Mouse (Mus musculus) brain, embryonic 18.5 days (tissue): ENCODE results near the gene Tacc3.

Experiments used
- DNase-seq: peaks from one replicate; pipeline ENCODE4 v3.0.0-alpha.2; 2012; ENCODE audit warnings: low read depth, low spot score

Tacc3 gene

GRCm38 (mm10) chr5:33722266-33723018 lies 64.5 kb downstream of the Tacc3 start:
- no peak for DNase-seq

- no peak for DNase-seq
Observed at GRCm38 (mm10) chr5:33723019-33723640, 65.2 kb downstream of the Tacc3 start.

DNA sequence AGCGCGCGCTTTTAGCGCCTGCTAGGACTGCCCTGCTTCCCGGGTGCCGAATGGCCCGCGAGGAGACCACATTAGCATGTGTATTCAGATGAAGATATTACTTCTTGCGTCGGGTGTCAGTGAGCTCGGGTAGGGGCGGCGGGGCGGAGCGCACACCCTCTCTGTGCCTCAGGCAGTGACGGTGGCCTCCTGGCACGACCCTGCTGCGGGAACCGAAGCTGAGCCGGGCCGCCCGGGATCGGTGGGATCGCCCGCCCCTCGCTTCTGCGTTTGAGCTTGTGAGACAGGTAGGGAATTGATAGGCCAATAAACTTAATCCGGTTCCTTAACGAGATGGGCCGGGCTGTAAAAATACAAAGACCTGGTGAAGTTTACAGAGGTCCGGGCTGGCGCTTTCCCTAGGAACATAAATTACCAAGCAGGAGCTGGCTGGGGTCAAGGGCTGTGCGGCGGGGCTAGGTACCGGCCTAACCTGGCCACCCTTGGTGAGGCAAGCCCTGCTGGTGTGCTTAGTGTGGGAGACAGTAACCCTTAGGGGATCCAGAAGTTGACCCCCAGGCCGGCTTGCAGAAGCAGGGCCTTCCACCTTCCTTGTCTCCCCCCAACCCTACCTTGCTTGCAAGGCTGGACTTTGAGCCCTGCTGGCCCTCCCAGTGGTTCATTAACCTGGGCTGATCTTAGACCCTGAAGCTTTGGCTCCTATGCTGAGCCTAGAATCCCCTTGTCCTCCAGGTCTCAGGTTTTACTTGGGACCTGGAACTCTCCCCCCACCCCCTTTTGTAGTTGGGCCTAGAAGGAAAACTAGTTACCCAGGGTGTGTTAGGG lies 65.9 kb downstream of the Tacc3 start:
- DNase-seq, result no peak

DNA sequence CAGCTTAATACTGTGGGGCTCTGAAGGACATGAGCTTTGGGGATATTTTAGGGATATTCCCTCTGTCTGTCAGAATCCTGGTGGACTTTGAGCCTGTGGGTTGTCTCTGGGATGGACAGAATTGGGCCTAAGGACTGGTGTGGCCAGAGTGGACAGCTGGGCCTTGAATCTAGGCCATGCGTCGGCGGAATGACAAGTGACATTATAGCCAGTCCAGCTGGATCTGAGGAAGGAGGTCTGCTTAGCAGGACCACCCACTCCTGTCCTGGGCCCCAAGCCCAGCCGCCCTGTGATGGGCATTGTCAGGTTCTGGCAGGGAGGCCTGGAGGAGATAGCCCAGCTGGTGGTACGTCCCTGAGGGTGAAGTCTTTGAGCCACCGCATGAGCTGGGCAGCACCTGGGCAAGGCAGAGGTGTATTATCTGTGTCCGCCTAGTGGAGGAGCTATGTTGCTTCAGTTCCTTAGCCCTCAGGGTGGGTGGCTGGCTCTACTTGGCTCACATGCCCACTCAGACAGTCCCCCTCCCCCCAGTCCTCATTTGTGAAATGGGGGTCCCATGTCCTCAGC lies 68.2 kb downstream of the Tacc3 start:
- no peak for DNase-seq

GRCm38 (mm10) chr5:33726891-33727290 lies 69.0 kb downstream of the Tacc3 start:
- DNase-seq, result no peak
